Mouse (Mus musculus) ovary, adult 10 weeks (tissue): Measurements from ENCODE around the gene Hba-a2. TPM values are rescaled to one million over a fixed set of nuclear protein-coding genes. Genes with fewer than 3 reads are reported as not detected.

Experiments used
- polyA plus RNA-seq: library from polyadenylated mRNA; stranded (reverse); fragments of 350-450 nt; fragmentation: Illumina TruSeq; extraction: RNeasy Lipid Tissue Mini Kit (QIAGEN cat#74804); gene quantifications from one replicate; pipeline ENCODE4 v1.2.3, GENCODE M21; 2014

Gene Hba-a2
- 19.6 TPM for polyA plus RNA-seq

DNA sequence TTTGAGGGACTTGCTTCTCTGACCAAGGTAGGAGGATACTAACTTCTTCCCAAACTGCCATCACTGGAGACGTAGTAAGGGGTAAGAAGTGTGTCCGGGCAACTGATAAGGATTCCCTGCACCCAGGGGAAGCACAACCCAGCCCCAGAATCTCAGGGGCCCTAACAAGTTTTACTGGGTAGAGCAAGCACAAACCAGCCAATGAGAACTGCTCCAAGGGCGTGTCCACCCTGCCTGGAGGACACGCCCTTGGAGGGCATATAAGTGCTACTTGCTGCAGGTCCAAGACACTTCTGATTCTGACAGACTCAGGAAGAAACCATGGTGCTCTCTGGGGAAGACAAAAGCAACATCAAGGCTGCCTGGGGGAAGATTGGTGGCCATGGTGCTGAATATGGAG lies at the start of gene Hba-a2:
Gene Hba-a2 (plus strand): TSS at position 287 of the 400 bp plus-strand sequence.

DNA sequence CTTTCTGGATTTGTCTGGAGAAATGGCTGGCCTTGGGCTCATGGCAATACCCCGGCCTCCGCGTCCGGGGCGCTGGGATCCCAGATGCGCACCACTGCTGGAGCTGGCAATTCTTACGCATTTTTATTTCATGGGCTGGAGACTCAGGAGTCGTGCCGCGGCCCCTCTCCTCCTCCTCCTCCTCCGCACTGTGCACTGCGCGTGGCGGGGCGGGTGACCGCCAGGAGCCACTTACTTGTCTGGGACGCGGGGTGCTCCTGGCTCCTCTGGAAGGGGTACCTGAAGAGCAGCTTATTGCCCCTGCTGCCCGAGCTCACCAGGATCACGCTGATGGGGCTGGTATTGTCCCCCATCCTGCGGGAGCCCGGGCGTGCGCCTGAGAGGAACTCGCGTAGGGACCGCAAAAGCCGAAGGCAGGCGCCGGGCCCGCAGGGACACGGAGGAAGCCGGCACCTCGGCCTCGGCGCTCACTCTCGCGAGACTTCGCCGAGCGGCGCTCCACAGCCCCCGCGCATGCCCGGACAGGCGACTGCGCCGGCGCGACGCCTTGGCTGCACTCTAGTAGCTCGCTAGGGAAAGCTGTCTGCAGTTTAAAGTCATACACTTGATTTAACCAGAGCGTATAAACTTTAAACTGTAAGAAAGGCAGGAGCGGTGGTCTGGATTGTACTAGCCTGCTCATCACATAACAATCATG lies 29.0 kb upstream of the Hba-a2 start, which contains the start of gene Nprl3:
Gene Nprl3 (minus strand): TSS at position 520 of the 697 bp plus-strand sequence.

DNA sequence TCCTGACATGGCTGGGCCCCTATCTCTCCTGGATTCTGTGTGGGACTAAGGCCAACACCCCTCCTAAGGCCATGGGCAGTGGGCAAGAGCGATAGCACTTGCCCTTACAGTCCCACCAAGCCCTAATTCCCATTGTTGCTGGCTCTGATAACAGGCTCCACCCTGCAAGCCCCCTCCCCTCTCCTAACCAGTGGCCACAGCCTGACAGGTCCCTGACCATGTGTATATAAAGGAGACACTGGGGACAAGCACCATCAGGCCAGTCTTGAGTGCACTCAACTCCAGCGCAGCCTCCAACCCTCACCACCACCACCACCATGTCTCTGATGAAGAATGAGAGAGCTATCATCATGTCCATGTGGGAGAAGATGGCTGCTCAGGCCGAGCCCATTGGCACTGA lies 19.9 kb upstream of the Hba-a2 start, which contains the start of gene Hba-x:
Gene Hba-x (plus strand): TSS at position 54 of the 400 bp plus-strand sequence.

DNA sequence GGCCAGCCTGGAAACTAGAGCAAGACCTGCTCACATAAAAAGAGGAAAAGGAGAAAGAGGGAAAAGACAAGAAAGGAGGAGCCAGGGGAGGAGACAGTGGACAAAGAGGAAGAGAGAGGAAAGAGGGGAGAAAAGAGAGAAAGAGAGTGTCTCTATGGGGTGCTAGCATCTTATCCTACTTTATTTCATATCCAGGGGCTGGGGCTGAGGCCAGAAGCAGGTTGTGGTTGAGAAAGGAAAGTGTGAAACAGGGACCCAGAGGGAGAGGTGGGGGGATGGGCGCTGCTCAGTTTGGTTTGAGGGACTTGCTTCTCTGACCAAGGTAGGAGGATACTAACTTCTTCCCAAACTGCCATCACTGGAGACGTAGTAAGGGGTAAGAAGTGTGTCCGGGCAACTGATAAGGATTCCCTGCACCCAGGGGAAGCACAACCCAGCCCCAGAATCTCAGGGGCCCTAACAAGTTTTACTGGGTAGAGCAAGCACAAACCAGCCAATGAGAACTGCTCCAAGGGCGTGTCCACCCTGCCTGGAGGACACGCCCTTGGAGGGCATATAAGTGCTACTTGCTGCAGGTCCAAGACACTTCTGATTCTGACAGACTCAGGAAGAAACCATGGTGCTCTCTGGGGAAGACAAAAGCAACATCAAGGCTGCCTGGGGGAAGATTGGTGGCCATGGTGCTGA lies 13.1 kb upstream of the Hba-a2 start, which contains the start of gene Hba-a1:
Gene Hba-a1 (plus strand): TSS at position 421 of the 687 bp plus-strand sequence.

DNA sequence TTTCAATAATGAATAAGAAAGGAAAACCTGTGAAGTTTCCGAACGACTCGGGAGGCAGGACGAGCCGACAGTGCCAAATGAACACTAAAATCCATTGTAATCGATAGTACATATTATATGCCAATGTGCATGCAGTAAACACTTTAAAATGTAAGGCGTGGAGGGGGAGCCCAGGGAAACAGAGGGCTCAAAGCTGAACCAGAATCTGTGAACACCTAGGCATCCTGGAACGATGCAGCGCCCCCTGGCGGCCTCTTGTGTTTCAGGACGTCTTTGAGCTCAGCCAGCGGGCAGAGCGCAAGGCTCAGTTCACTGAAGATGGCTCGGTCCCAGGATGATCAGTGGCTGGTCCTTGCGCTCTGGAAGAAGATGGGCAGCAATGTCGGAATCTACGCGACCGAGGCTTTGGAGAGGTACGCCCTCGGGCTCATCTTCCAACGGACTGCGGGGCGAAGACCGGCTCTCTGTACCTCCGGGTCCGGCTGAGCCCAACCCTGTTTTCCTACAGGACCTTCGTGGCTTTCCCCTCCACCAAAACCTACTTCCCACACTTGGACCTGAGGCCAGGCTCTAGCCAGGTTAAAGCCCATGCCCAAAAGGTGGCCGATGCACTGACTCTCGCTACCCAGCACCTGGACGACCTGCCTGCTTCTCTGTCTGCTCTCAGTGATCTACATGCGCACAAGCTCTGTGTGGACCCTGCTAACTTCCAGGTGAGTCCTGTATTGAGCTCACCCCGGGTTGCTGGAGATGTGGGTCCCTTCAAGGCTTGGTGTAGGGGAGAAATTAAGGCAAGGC lies 9.4 kb upstream of the Hba-a2 start, which contains the start of gene Hbq1b:
Gene Hbq1b (plus strand): TSS at position 271 of the 798 bp plus-strand sequence.

DNA sequence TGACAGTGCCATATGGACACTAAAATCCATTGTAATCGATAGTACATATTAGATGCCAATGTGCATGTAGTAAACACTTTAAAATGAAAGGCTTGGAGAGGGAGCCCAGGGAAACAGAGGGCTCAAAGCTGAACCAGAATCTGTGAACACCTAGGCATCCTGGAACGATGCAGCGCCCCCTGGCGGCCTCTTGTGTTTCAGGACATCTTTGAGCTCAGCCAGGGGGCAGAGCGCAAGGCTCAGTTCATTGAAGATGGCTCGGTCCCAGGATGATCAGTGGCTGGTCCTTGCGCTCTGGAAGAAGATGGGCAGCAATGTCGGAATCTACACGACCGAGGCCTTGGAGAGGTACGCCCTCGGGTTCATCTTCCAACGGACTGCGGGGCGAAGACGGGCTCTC lies 3.6 kb downstream of the Hba-a2 start, which contains the start of gene Hbq1a:
Gene Hbq1a (plus strand): TSS at position 205 of the 400 bp plus-strand sequence.

Other genes starting within 250 kb of the Hba-a2 start
- 0.17 TPM for gene Il9r, start 96.2 kb upstream of the Hba-a2 start, polyA plus RNA-seq
- gene Snrnp25, start 91.1 kb upstream of the Hba-a2 start, polyA plus RNA-seq = 1.9 TPM
- gene Rhbdf1, start 74.2 kb upstream of the Hba-a2 start, polyA plus RNA-seq = 0.09 TPM
- gene Mpg, start 70.0 kb upstream of the Hba-a2 start, polyA plus RNA-seq = 5.3 TPM
- gene Nprl3, start 28.8 kb upstream of the Hba-a2 start, polyA plus RNA-seq = 2.6 TPM
- not detected for gene Hba-x, start 20.1 kb upstream of the Hba-a2 start, polyA plus RNA-seq
- gene Hba-a1, start 13.0 kb upstream of the Hba-a2 start, polyA plus RNA-seq = not detected
- gene Hbq1b, start 9.5 kb upstream of the Hba-a2 start, polyA plus RNA-seq = not detected
- gene Hbq1a, start 3.6 kb downstream of the Hba-a2 start, polyA plus RNA-seq = not detected
- 5.0 TPM for gene Sh3pxd2b, start 51.3 kb downstream of the Hba-a2 start, polyA plus RNA-seq
- gene Ubtd2, start 158.9 kb downstream of the Hba-a2 start, polyA plus RNA-seq = 7.6 TPM
- 0.71 TPM for gene Efcab9, start 235.6 kb downstream of the Hba-a2 start, polyA plus RNA-seq
- 1.9 TPM for gene Stk10, start 236.8 kb downstream of the Hba-a2 start, polyA plus RNA-seq